Mouse (Mus musculus): Measurements from ENCODE around the gene Usp1. TPM values are rescaled to one million over a fixed set of nuclear protein-coding genes. Genes with fewer than 3 reads are reported as not detected.
"Not testable (repeated sequence)": the region's sequence is repeated elsewhere in the genome, so short reads cannot be mapped to it uniquely, and the experiment has no call there.

The Usp1 gene
- total RNA-seq, 4 experiments from 2014 or later = 12.8 to 17.0 (median 14.8) TPM

DNA sequence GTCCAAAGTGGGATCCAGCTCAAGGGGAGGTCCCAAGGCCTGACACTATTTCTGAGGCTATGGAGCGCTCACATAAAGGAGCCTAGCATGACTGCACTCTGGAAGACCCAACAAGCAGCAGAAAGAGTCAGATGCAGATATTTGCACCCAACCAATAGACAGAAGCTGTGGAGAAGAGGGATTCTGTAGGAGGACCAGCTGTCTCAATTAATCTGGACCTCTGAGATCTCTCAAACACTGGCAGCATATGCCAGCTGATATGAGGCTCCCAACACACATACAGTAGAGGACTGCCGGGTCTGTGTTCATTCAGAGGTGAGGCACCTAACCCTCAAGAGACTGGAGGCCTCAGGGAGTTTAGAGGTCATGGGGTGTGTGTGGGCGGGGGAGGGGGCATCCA is 56.4 kb downstream of the Usp1 start:
- not testable (repeated sequence) for DNase-seq (ENCODE audit: low spot score)

DNA sequence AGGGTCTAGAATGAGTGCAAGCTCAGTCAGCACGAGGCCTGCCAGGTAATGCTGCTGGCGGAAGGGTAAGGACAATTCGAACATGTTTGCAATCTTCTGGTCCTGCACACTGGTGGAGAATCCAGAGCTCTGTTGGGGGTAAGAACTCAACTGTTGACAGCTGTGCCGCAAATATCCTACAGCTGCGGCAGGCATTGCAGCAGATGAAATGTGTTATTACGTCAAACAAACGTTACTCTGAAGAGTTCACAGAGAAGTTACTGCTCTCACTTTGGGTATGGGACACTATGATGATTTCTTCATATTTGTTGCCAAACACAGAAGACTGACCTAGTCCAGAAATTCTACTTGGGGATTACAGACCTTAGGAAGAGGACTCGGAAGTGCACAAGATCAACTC is 61.1 kb downstream of the Usp1 start:
- DNase-seq (ENCODE audit: low spot score) = no peak

Other genes starting within 250 kb of the Usp1 start
- not detected for gene L1td1, start 197.1 kb upstream of the Usp1 start, total RNA-seq (2022)
- gene Kank4, start 106.3 kb upstream of the Usp1 start, total RNA-seq (2022) = 1 to 10 TPM in 1 of 4 experiments, under 1 TPM in 3; 0.68 to 1.1 (median 0.84) TPM
- gene I0C0044D17Rik, start 100.0 kb upstream of the Usp1 start, total RNA-seq (2022) = not detected
- gene Angptl3, start 107.1 kb downstream of the Usp1 start, total RNA-seq (2022) = 1 to 10 TPM; 3.3 to 6.1 (median 3.9) TPM
- gene Dock7, start 197.1 kb downstream of the Usp1 start, total RNA-seq (2022) = 10 to 100 TPM in 3 of 4 experiments, 1 to 10 TPM in 1; 9.8 to 11.0 (median 10.7) TPM

Data from heart, adult 8-10 months (tissue).